Mouse (Mus musculus): ENCODE data around the gene Dnajc8.

DNA sequence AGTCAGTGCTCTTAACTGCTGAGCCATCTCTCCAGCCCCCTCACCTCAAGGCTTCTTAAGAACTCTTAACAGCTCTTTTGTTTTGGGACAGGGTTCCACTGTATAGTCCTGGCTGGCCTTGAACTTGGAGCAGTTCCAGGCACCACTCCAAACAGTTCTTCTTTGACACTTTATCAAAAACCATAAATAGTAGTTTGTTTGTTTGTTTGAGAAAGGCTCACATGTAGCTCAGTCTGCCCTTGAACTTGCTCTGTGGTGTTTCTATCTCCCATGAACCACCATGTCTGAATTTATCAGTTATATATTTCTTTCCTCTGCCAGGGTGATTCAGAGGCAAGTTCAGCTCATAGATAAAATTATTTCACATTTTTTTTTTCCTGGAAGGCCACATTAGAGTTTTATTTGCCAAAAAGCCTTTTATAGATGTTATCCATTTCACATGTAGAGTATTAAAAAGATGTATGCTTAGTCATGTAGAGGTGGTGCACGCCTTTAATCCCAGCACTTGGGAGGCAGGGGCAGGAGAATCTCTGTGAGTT is 39.5 kb downstream of the Dnajc8 start:
- TF ChIP-seq CTCF (IDR thresholded peaks at IDR 0.05; ENCODE audit: borderline replicate concordance, insufficient read depth, low read length): no peak
- TF ChIP-seq POLR2A (IDR thresholded peaks at IDR 0.05; ENCODE audit: low read depth, low read length): no peak
